Mouse (Mus musculus): ENCODE data around the gene Aff3.

GRCm38 (mm10) chr1:38195721-38196120, 469.0 kb downstream of the Aff3 start:
- TF ChIP-seq CTCF (IDR thresholded peaks at IDR 0.05; ENCODE audit: insufficient read depth, low read length) (no peak), POLR2A (IDR thresholded peaks at IDR 0.05; ENCODE audit: borderline replicate concordance, extremely low read depth, low read depth, low read length) (no peak)

Measured in lung, adult 2 months (tissue).